Mouse (Mus musculus) CH12.LX (cell line): ENCODE measurements around the gene Tas1r1. TPM values are rescaled to one million over a fixed set of nuclear protein-coding genes. Genes with fewer than 3 reads are reported as not detected.
A peak's percentile ranks its signal among the peaks of the same experiment; 100 is the strongest.

Source experiments
- DNase-seq: peaks from one replicate; pipeline ENCODE4 v3.0.0-alpha.2; 2013; ENCODE audit errors: extremely low read depth
- H3K27ac ChIP-seq: 2 replicates; pipeline ENCODE4 v1.5.1; 2012; ENCODE audit warnings: low read depth, mild to moderate bottlenecking, control low read depth, moderate library complexity; ENCODE audit not compliant: insufficient read depth
- H3K27me3 ChIP-seq: replicated peaks from 2 replicates; pipeline ENCODE3; 2012; ENCODE audit warnings: inconsistent platforms
- H3K36me3 ChIP-seq, 2 experiments: replicated peaks in 1 of 2; 2 replicates each; pipeline versions ENCODE3 to v1.6.1; 2012; ENCODE audit warnings: inconsistent platforms in 1 of 2, low read length in 1 of 2, mild to moderate bottlenecking in 1 of 2, mixed read lengths in 1 of 2, moderate library complexity in 1 of 2; ENCODE audit not compliant: control insufficient read depth in 1 of 2, insufficient read depth in 1 of 2
- H3K4me1 ChIP-seq, 2 experiments: 2 replicates each; pipeline ENCODE4 v1.6.1; 2012; ENCODE audit warnings: inconsistent platforms in 1 of 2, moderate library complexity in 1 of 2; ENCODE audit not compliant: insufficient read depth in 2 of 2, control insufficient read depth in 1 of 2
- H3K4me2 ChIP-seq: 2 replicates; pipeline ENCODE4 v1.6.1; 2012; ENCODE audit warnings: low read depth, mild to moderate bottlenecking, control low read depth; ENCODE audit not compliant: poor library complexity, insufficient read depth, severe bottlenecking
- H3K4me3 ChIP-seq, 3 experiments: fragments of 150-350 bp in 1 of 3; sonication (generic) in 1 of 3; replicated peaks in 1 of 3; 2 replicates each; pipeline versions ENCODE3 to v1.5.1; 2011 to 2012; ENCODE audit warnings: low read depth in 2 of 3, low read length in 2 of 3, mild to moderate bottlenecking in 2 of 3, moderate library complexity in 2 of 3, control low read depth in 1 of 3, improper control_type of control experiment in 1 of 3, inconsistent platforms in 1 of 3, mixed read lengths in 1 of 3; ENCODE audit not compliant: poor library complexity in 1 of 3
- H3K79me2 ChIP-seq: replicated peaks from 2 replicates; pipeline ENCODE4 v1.6.1; 2012; ENCODE audit warnings: mild to moderate bottlenecking, moderate library complexity; ENCODE audit not compliant: control insufficient read depth, poor library complexity, insufficient read depth, severe bottlenecking; ENCODE audit errors: extremely low read depth
- H3K9ac ChIP-seq: 2 replicates; pipeline ENCODE4 v1.6.1; 2012; ENCODE audit warnings: low read depth, mild to moderate bottlenecking, control low read depth, moderate library complexity; ENCODE audit not compliant: insufficient read depth
- H3K9me3 ChIP-seq: replicated peaks from 2 replicates; pipeline ENCODE3; 2012; ENCODE audit warnings: low read length, inconsistent platforms, mixed read lengths
- BHLHE40 ChIP-seq: IDR thresholded peaks from 2 replicates; pipeline ENCODE4 v1.6.1; 2011; ENCODE audit warnings: mild to moderate bottlenecking, low read depth, low read length, improper control_type of control experiment
- CTCF ChIP-seq, 2 experiments: IDR thresholded peaks in 1 of 2; conservative IDR thresholded peaks in 1 of 2; 2 replicates each; pipeline ENCODE4 v1.5.1; 2011 to 2012; ENCODE audit warnings: low read depth in 2 of 2, low read length in 2 of 2, improper control_type of control experiment in 1 of 2, inconsistent platforms in 1 of 2, mild to moderate bottlenecking in 1 of 2, moderate library complexity in 1 of 2
- E2F4 ChIP-seq: IDR thresholded peaks from 2 replicates; pipeline ENCODE4 v1.6.1; 2011; ENCODE audit warnings: low read depth, low read length, improper control_type of control experiment; ENCODE audit not compliant: insufficient replicate concordance
- EP300 ChIP-seq: IDR thresholded peaks from 2 replicates; pipeline ENCODE4 v1.6.1; 2011; ENCODE audit warnings: low read length, improper control_type of control experiment
- ETS1 ChIP-seq: conservative IDR thresholded peaks from 2 replicates; pipeline ENCODE4 v1.6.1; 2012; ENCODE audit warnings: low read depth, mild to moderate bottlenecking, inconsistent platforms, low read length, improper control_type of control experiment, moderate library complexity
- GABPA ChIP-seq: IDR thresholded peaks from 2 replicates; pipeline ENCODE4 v1.6.1; 2012; ENCODE audit warnings: low read depth, low read length, improper control_type of control experiment, inconsistent platforms; ENCODE audit not compliant: insufficient replicate concordance
- HCFC1 ChIP-seq: IDR thresholded peaks from 2 replicates; pipeline ENCODE4 v1.6.1; 2012; ENCODE audit warnings: low read depth, mild to moderate bottlenecking, inconsistent platforms, low read length, improper control_type of control experiment
- IRF4 ChIP-seq: IDR thresholded peaks from 2 replicates; pipeline ENCODE4 v1.6.1; 2014; ENCODE audit warnings: low read depth, mild to moderate bottlenecking, inconsistent platforms, low read length, improper control_type of control experiment
- JUN ChIP-seq: IDR thresholded peaks from 2 replicates; pipeline ENCODE4 v1.6.1; 2011; ENCODE audit warnings: low read depth, mild to moderate bottlenecking, low read length, improper control_type of control experiment, moderate library complexity; ENCODE audit not compliant: insufficient read depth
- JUND ChIP-seq: conservative IDR thresholded peaks from 2 replicates; pipeline ENCODE4 v1.6.1; 2011; ENCODE audit warnings: low read depth, low read length, improper control_type of control experiment
- KAT2A ChIP-seq: IDR thresholded peaks from 2 replicates; pipeline ENCODE4 v1.6.1; 2012; ENCODE audit warnings: low read length, improper control_type of control experiment, inconsistent platforms; ENCODE audit not compliant: insufficient replicate concordance
- MAX ChIP-seq: IDR thresholded peaks from 2 replicates; pipeline ENCODE4 v1.6.1; 2011; ENCODE audit warnings: low read length, improper control_type of control experiment
- MAZ ChIP-seq: IDR thresholded peaks from 2 replicates; pipeline ENCODE4 v1.6.1; 2012; ENCODE audit warnings: low read depth, mild to moderate bottlenecking, inconsistent platforms, low read length, improper control_type of control experiment, moderate library complexity
- MEF2A ChIP-seq: IDR thresholded peaks from 2 replicates; pipeline ENCODE4 v1.6.1; 2014; ENCODE audit warnings: low read depth, mild to moderate bottlenecking, inconsistent platforms, low read length, improper control_type of control experiment, borderline replicate concordance
- MYC ChIP-seq: IDR thresholded peaks from 2 replicates; pipeline ENCODE4 v1.6.1; 2011; ENCODE audit warnings: low read depth, mild to moderate bottlenecking, improper control_type of control experiment, low read length
- NELFE ChIP-seq: IDR thresholded peaks from 2 replicates; pipeline ENCODE4 v1.6.1; 2011; ENCODE audit warnings: low read depth, low read length, improper control_type of control experiment
- NRF1 ChIP-seq: IDR thresholded peaks from 2 replicates; pipeline ENCODE4 v1.6.1; 2014; ENCODE audit warnings: low read depth, mild to moderate bottlenecking, inconsistent platforms, low read length, improper control_type of control experiment, moderate library complexity
- PAX5 ChIP-seq: IDR thresholded peaks from 2 replicates; pipeline ENCODE4 v1.6.1; 2012; ENCODE audit warnings: low read length, inconsistent platforms, mixed read lengths
- RCOR1 ChIP-seq: conservative IDR thresholded peaks from 2 replicates; pipeline ENCODE4 v1.6.1; 2012; ENCODE audit warnings: low read depth, mild to moderate bottlenecking, inconsistent platforms, low read length, improper control_type of control experiment
- SIN3A ChIP-seq: IDR thresholded peaks from 2 replicates; pipeline ENCODE4 v1.6.1; 2012; ENCODE audit warnings: low read length, improper control_type of control experiment, inconsistent platforms
- TBP ChIP-seq: conservative IDR thresholded peaks from 2 replicates; pipeline ENCODE4 v1.6.1; 2011; ENCODE audit warnings: low read depth, low read length, improper control_type of control experiment
- UBTF ChIP-seq: IDR thresholded peaks from 2 replicates; pipeline ENCODE4 v1.6.1; 2012; ENCODE audit warnings: low read depth, mild to moderate bottlenecking, inconsistent platforms, low read length, improper control_type of control experiment, moderate library complexity
- USF1 ChIP-seq: IDR thresholded peaks from 2 replicates; pipeline ENCODE4 v1.6.1; 2014; ENCODE audit warnings: low read depth, mild to moderate bottlenecking, inconsistent platforms, low read length, improper control_type of control experiment
- ZKSCAN1 ChIP-seq: IDR thresholded peaks from 2 replicates; pipeline ENCODE4 v1.6.1; 2012; ENCODE audit warnings: low read depth, inconsistent platforms, low read length, improper control_type of control experiment, borderline replicate concordance
- ZMIZ1 ChIP-seq: IDR thresholded peaks from 2 replicates; pipeline ENCODE4 v1.6.1; 2012; ENCODE audit warnings: low read depth, mild to moderate bottlenecking, inconsistent platforms, low read length, improper control_type of control experiment
- ZNF384 ChIP-seq: IDR thresholded peaks from 2 replicates; pipeline ENCODE4 v1.6.1; 2012; ENCODE audit warnings: low read depth, low read length, improper control_type of control experiment, inconsistent platforms
- dilution Hi-C: fragments of 300-500 bp; cut with MboI; formaldehyde crosslinking; loops from 2 replicates; pipeline ENCODE4 v1.14.3; 2020; ENCODE audit warnings: low sequenced_read_pairs; ENCODE audit not compliant: extremely low pct_unique_long_range_greater_than_20kb, extremely low pct_ligation_motif_present
- in situ Hi-C: fragments of 300-500 bp; cut with MboI; formaldehyde crosslinking; loops from 3 replicates; pipeline ENCODE4 v1.14.3; 2019; ENCODE audit warnings: low sequenced_read_pairs, low pct_ligation_motif_present, low pct_unique_long_range_greater_than_20kb, mixed read lengths
- polyA plus RNA-seq: library from polyadenylated mRNA; unstranded; fragments of >175 nt; gene quantifications from 2 replicates; pipeline ENCODE4 v1.2.1, GENCODE M21; 2012; ENCODE audit warnings: low read depth; ENCODE audit not compliant: insufficient read length
- total RNA-seq, 2 experiments: library from RNA; depleted of rRNA; stranded (reverse); fragments of 300-350 nt in 1 of 2; fragments of >200 nt in 1 of 2; gene quantifications; 2 replicates each; pipeline ENCODE4 v1.2.3; 2012 to 2014

Gene Tas1r1
- total and polyA plus RNA-seq, 3 experiments, result 0.21 TPM; not detected in 2

- TF ChIP-seq EP300 (peak; percentile 82), ZKSCAN1 (no peak), RCOR1 (no peak), MEF2A (peak; percentile 65), UBTF (peak; percentile 53; the same call in 1 of the 2 replicates), ZMIZ1 (no peak), MAZ (peak; percentile 58), SIN3A (peak; percentile 48; the same call in 1 of the 2 replicates), TBP (no peak), GABPA (no peak), E2F4 (no peak), JUN (no peak), HCFC1 (no peak), JUND (no peak; the same call in 1 of the 2 replicates), CTCF (conservative IDR thresholded peaks at IDR 0.05 in 1 of 2, IDR thresholded peaks at IDR 0.05 in 1 of 2; ENCODE audit: low read depth in 2 of 2, low read length in 2 of 2) (no peak), KAT2A (no peak), MYC (0 out of 2 replicates have a peak, but pooled peaks have one; percentile 77), ZNF384 (no peak), BHLHE40 (peak; percentile 86; the same call in 1 of the 2 replicates)
- TF ChIP-seq, all 38 proteins: peak for 17
Observed at GRCm38 (mm10) chr4:152041924-152042641, 3.7 kb upstream of the Tas1r1 start (continued).

GRCm38 (mm10) chr4:152039831-152040310, 1.5 kb upstream of the Tas1r1 start:
- H3K9ac ChIP-seq, result peak overlapping the region; percentile 82
- H3K79me2 ChIP-seq, result peaks cover 43% of the 10 kb centered on the region
- peak overlapping the region; percentile 70 for H3K27ac ChIP-seq
- peak; percentile 14 for DNase-seq
- dilution Hi-C loops, result no loop called here
- H3K4me3 ChIP-seq, result peak overlapping the region; percentile 82 to 99 (median 99)
- no peaks in the 10 kb centered on the region for H3K27me3 ChIP-seq
- no peaks in the 10 kb centered on the region for H3K9me3 ChIP-seq
- TF ChIP-seq GABPA (no peak), ZNF384 (no peak), IRF4 (no peak), SIN3A (peak; percentile 19; the same call in 1 of the 2 replicates), MAZ (no peak), USF1 (no peak), UBTF (peak; percentile 7; the same call in 1 of the 2 replicates), ETS1 (no peak), MAX (no peak), BHLHE40 (no peak), PAX5 (no peak), MYC (0 out of 2 replicates have a peak, but pooled peaks have one; percentile 14), NRF1 (no peak), NELFE (no peak)
- H3K4me2 ChIP-seq, result peak overlapping the region; percentile 85
- H3K4me1 ChIP-seq, result peaks cover 22 to 49% of the 10 kb centered on the region in 2 experiments
- peaks cover 26 to 41% of the 10 kb centered on the region in 2 experiments for H3K36me3 ChIP-seq
- in situ Hi-C loops, result loop anchor here (5.0 kb wide), 1 partner anchor 37 kb away; no protein-coding TSS in a partner anchor
